Mouse (Mus musculus) cortical plate, adult 2 months (tissue): ENCODE measurements at regions not wholly inside any gene's neighbourhood (a gene's known extent, or its start where the extent isn't known, plus 50 kb on each side); places are given as distances from the start of the nearest gene placed in this dataset.

Experiments
- CTCF ChIP-seq: fragments of 200-500 bp; IDR thresholded peaks from 2 replicates; pipeline ENCODE4 v1.5.1; 2011; ENCODE audit warnings: mild to moderate bottlenecking, control low read depth, low read length; ENCODE audit not compliant: insufficient read depth; ENCODE audit errors: extremely low read depth
- POLR2A ChIP-seq: fragments of 200-500 bp; IDR thresholded peaks from 2 replicates; pipeline ENCODE4 v1.6.1; 2011; ENCODE audit warnings: mild to moderate bottlenecking, low read length, control low read depth; ENCODE audit not compliant: insufficient read depth; ENCODE audit errors: extremely low read depth

DNA sequence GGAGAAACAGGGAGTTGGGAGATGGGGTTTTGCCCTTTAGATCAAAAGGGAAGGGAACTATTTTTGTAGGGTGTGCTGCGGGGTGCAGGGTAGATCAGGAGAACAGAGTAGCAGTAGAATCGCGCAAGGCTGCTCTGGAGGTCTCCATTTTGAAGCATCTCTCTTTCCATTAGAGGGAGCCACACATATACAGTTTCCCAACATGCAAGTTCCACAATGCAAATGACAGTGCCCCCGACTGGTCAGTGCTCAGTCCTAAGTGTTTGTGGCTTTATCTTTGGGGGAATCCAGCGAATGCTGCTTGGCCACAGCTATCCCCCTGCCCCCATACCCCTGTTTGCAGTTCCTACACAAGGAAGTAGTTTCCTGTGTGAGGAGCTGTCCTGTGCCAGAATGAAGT is 155.6 kb upstream of the Tgfbr2 start:
- peak; percentile 14; the same call in 1 of the 2 replicates for TF ChIP-seq CTCF
- TF ChIP-seq POLR2A: no peak
